Comparison of ENCODE assay signal across 21 mouse cellular contexts in genomic region chr5:119584389-119584788, GRCm38 (mm10).
DNase-seq lines count a peak whose midpoint lies in the region; ATAC-seq lines count a peak whose summit lies in the region.
"Had no signal": no experiment of that assay in that cellular context is flagged by ENCODE, and none has a peak within 500 bp of the region (broad histone marks: within the 10 kb centered on the region; RNA-seq: fewer than 3 reads in every experiment).

No protein-coding gene starts in this region.

- no peak overlapping the region for H3K4me3 ChIP-seq in kidney, embryonic 16.5 days (ENCODE audit: low read length)
- H3K4me3 ChIP-seq: embryonic facial prominence, embryonic 10.5 days; embryonic facial prominence, embryonic 12.5 days; forebrain, embryonic 13.5 days; forebrain, embryonic 15.5 days had no signal

- no peak overlapping the region for H3K27ac ChIP-seq in kidney, embryonic 16.5 days (ENCODE audit: low read length)
- H3K27ac ChIP-seq: embryonic facial prominence, embryonic 10.5 days; embryonic facial prominence, embryonic 12.5 days; forebrain, embryonic 13.5 days; forebrain, embryonic 15.5 days had no signal

- peak; percentile 71 for DNase-seq in ES-CJ7 (ENCODE audit: low read depth, low spot score)
- DNase-seq in R1 (ENCODE audit: low read depth, low spot score), result peak; percentile 58
- DNase-seq in spleen, adult 12 weeks (ENCODE audit: low spot score), result no peak
- no peak for DNase-seq in gastrocnemius, postnatal 4 days (ENCODE audit: low spot score in 2 of 2)
- DNase-seq: adrenal gland, adult 8-10 months; adrenal gland, postnatal 14 days; adrenal gland, postnatal 36 days; cerebellum, adult 11-12 months; cerebellum, adult 2 months; cerebellum, adult 9-10 months; cerebellum, postnatal 10 days; cerebellum, postnatal 25 days; forebrain, postnatal 0 days had no signal

- no peaks in the 10 kb centered on the region for H3K36me3 ChIP-seq in kidney, embryonic 16.5 days (ENCODE audit: insufficient read depth, low read length)
- H3K36me3 ChIP-seq: embryonic facial prominence, embryonic 10.5 days; embryonic facial prominence, embryonic 12.5 days; forebrain, embryonic 15.5 days; G1E had no signal

- H3K27me3 ChIP-seq in kidney, embryonic 16.5 days (ENCODE audit: insufficient read depth, low read length), result no peaks in the 10 kb centered on the region
- H3K27me3 ChIP-seq: embryonic facial prominence, embryonic 12.5 days; forebrain, embryonic 13.5 days; forebrain, embryonic 15.5 days; Patski had no signal

- peaks cover 11% of the 10 kb centered on the region; the same call in 1 of the 2 replicates for H3K4me1 ChIP-seq in kidney, embryonic 16.5 days (ENCODE audit: insufficient read depth, low read length)
- H3K4me1 ChIP-seq: forebrain, embryonic 13.5 days; forebrain, embryonic 15.5 days had no signal

- no peak overlapping the region for H3K4me2 ChIP-seq in kidney, embryonic 16.5 days (replicated peaks; ENCODE audit: low read depth, low read length)
- H3K4me2 ChIP-seq: embryonic facial prominence, embryonic 12.5 days; forebrain, embryonic 13.5 days; forebrain, embryonic 15.5 days had no signal

- 71% methylated on average over 2 of the region's 2 CpGs for WGBS in kidney, embryonic 16.5 days

- H3K9me3 ChIP-seq in kidney, embryonic 16.5 days (ENCODE audit: low read length), result no peaks in the 10 kb centered on the region
- H3K9me3 ChIP-seq: embryonic facial prominence, embryonic 10.5 days; embryonic facial prominence, embryonic 12.5 days; forebrain, embryonic 13.5 days; forebrain, embryonic 15.5 days had no signal

- no peak overlapping the region for H3K9ac ChIP-seq in kidney, embryonic 16.5 days (replicated peaks; ENCODE audit: low read length)
- H3K9ac ChIP-seq: embryonic facial prominence, embryonic 12.5 days; forebrain, embryonic 13.5 days; forebrain, embryonic 15.5 days; forebrain, postnatal 0 days had no signal

- no peak for ATAC-seq in kidney, embryonic 16.5 days (ENCODE audit: low FRiP score, low TSS enrichment)
- ATAC-seq: activated CD4-positive, CD25-positive, alpha-beta regulatory T cell, adult 4 months; forebrain, embryonic 13.5 days; forebrain, embryonic 15.5 days; forebrain, postnatal 0 days; Patski had no signal

Comparison
In these comparisons a context has a peak if more than half of its experiments do, and no peak if none do; other contexts are left out.
1. DNase-seq: peak in ES-CJ7 (single experiment) and R1 (single experiment); none in spleen, adult 12 weeks (single experiment) and gastrocnemius, postnatal 4 days (0 of 2).